Mouse (Mus musculus) hindbrain, embryonic 12.5 days (tissue): ENCODE data around the gene Hspg2. TPM values are rescaled to one million over a fixed set of nuclear protein-coding genes. Genes with fewer than 3 reads are reported as not detected.

Experiments used
- ATAC-seq: fragments of 200-750 bp; cut with Nextera tagmentation; 2 replicates; pipeline ENCODE4 v1.8.0; 2017; ENCODE audit warnings: moderate TSS enrichment; ENCODE audit not compliant: low FRiP score
- H3K27ac ChIP-seq: fragments of 300-500 bp; sonication (generic); 2 replicates; pipeline ENCODE4 v1.5.1; 2016; ENCODE audit warnings: mild to moderate bottlenecking
- H3K27me3 ChIP-seq: fragments of 300-500 bp; sonication (generic); 2 replicates; pipeline ENCODE4 v1.6.1; 2016; ENCODE audit warnings: mild to moderate bottlenecking
- H3K36me3 ChIP-seq: fragments of 300-500 bp; sonication (generic); 2 replicates; pipeline ENCODE4 v1.6.1; 2016; ENCODE audit warnings: mild to moderate bottlenecking
- H3K4me1 ChIP-seq: fragments of 300-500 bp; sonication (generic); 2 replicates; pipeline ENCODE4 v1.6.1; 2016
- H3K4me2 ChIP-seq: fragments of 300-500 bp; sonication (generic); replicated peaks from 2 replicates; pipeline ENCODE4 v1.6.1; 2016; ENCODE audit warnings: mild to moderate bottlenecking
- H3K4me3 ChIP-seq: fragments of 300-500 bp; sonication (generic); 2 replicates; pipeline ENCODE4 v1.5.1; 2016; ENCODE audit warnings: mild to moderate bottlenecking
- H3K9ac ChIP-seq: fragments of 300-500 bp; sonication (generic); 2 replicates; pipeline ENCODE4 v1.6.1; 2016; ENCODE audit warnings: mild to moderate bottlenecking, moderate library complexity
- H3K9me3 ChIP-seq: fragments of 300-500 bp; sonication (generic); replicated peaks from 2 replicates; pipeline ENCODE4 v1.6.1; 2016; ENCODE audit warnings: mild to moderate bottlenecking
- WGBS: fragments of 180-500 bp; shearing (Covaris S2); methylation state at CpG from one replicate; pipeline ENCODE4 v1.1.7; 2016; 5-methylcytosine and 5-hydroxymethylcytosine counted together
- polyA plus RNA-seq: library from polyadenylated mRNA; unstranded; fragments of >200 nt; fragmentation: Nextera tagmentation; extraction: Ambion mirVana; gene quantifications from 2 replicates; pipeline ENCODE4 v1.2.1, GENCODE M21; 2016

Gene Hspg2
- polyA plus RNA-seq, 1 experiment from 2014 or later = 15.0 TPM

DNA sequence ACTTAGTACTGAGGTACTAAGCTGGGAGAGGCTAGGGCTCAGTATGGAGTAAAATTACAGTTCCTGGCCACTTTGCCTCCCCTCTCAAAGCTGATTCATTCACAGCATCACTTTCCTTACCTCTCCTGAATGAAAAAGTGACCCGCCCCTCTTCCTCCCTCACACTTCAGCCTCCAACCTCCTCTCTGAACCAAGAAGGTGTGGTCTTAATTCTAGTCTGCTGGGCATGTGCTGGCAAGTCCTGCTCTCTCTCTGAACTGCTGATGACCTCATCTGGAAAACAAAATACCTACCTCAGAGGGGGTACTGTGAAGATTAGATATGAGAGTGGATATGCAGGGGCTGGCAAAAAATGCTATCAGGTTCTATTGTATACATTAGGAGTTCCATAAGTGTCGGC is 19.4 kb upstream of the Hspg2 start:
- Histone ChIP-seq H3K36me3 (no peaks in the 10 kb centered on the region), H3K4me2 (no peak overlapping the region), H3K9ac (no peak overlapping the region), H3K4me3 (no peak overlapping the region), H3K27ac (no peak overlapping the region), H3K27me3 (no peaks in the 10 kb centered on the region), H3K4me1 (peaks cover 7% of the 10 kb centered on the region; the same call in 1 of the 2 replicates), H3K9me3 (no peaks in the 10 kb centered on the region)
- 88% methylated on average over 2 of the region's 2 CpGs for WGBS
- no peak for ATAC-seq

GRCm38 (mm10) chr4:137449715-137450114 is 18.9 kb upstream of the Hspg2 start:
- no peak for ATAC-seq
- Histone ChIP-seq H3K9ac (no peak overlapping the region), H3K36me3 (no peaks in the 10 kb centered on the region), H3K27ac (no peak overlapping the region), H3K4me1 (peaks cover 7% of the 10 kb centered on the region; the same call in 1 of the 2 replicates), H3K4me3 (no peak overlapping the region), H3K27me3 (no peaks in the 10 kb centered on the region), H3K9me3 (no peaks in the 10 kb centered on the region), H3K4me2 (no peak overlapping the region)
- 82% methylated on average over 10 of the region's 10 CpGs for WGBS

DNA sequence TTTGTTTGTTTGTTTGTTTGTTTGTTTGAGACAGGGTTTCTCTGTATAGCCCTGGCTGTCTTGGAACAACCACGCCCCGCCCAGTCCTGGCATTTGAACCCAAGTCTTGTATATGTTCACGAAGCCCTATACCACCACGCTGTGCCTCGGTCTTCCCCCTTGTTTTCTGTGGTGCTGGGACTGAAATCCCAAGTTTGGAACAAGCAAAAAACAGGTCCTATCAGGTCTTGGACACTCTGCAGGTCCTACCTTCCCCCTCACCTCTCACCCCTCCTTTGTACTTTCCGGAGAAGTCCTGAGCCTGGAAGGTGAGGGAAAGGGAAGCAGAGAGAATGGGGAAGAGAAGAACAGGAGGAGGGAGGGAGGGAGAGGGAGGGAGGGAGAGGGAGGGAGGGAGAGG is 16.4 kb upstream of the Hspg2 start:
- ATAC-seq = no peak
- Histone ChIP-seq H3K4me3 (no peak overlapping the region), H3K27ac (no peak overlapping the region), H3K9ac (no peak overlapping the region), H3K4me2 (no peak overlapping the region), H3K4me1 (peaks cover 7% of the 10 kb centered on the region; the same call in 1 of the 2 replicates), H3K27me3 (no peaks in the 10 kb centered on the region), H3K36me3 (no peaks in the 10 kb centered on the region), H3K9me3 (no peaks in the 10 kb centered on the region)
- 90% methylated on average over 6 of the region's 6 CpGs for WGBS

DNA sequence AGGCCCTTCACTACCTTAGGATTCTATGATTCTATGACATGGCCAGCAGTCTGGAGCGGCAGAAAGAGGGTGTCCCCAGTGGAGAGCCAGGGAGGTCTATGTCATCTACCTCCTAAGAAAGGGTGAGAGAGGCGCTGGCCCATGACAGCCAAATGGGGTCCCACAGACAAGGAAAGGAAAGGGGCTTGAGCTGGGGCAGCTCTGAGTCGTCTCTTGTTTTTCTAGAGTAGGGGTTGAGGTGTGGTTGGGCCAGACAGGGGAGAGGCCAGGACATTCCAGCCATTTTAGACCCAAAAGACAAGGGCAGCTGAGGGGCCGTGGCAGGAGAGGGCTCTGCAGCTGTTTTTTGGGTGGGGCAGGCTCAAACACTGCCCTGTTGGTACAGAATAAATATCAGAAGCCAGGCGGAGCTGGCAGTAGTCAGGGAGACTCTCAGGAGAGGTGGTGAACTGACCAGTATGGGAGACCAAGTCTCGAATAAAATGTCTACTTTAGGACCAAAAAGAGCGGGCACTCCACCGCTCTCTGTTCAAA is 15.3 kb upstream of the Hspg2 start, which contains the start of gene 1700013G24Rik:
TSS of gene 1700013G24Rik (plus strand) at position 51 of the 534 bp plus-strand sequence.
- Histone ChIP-seq H3K9me3 (no peaks in the 10 kb centered on the region), H3K27me3 (no peaks in the 10 kb centered on the region), H3K4me3 (no peak within 1 kb of the TSS), H3K4me1 (peaks cover 4% of the 10 kb centered on the region; the same call in 1 of the 2 replicates), H3K36me3 (no peaks in the 10 kb centered on the region), H3K9ac (no peak within 1 kb of the TSS), H3K27ac (no peak within 1 kb of the TSS), H3K4me2 (no peak within 1 kb of the TSS)
- 82% methylated on average over 8 of the region's 8 CpGs for WGBS
- ATAC-seq = no peak

- no peaks in the 10 kb centered on the region for H3K27me3 ChIP-seq
- 89% methylated on average over 14 of the region's 14 CpGs for WGBS
- no peak for ATAC-seq
These were observed 14.0 kb upstream of the Hspg2 start for GRCm38 (mm10) chr4:137454582-137454981.

GRCm38 (mm10) chr4:137456581-137456980 is 12.0 kb upstream of the Hspg2 start:
- no peak for ATAC-seq
- no peaks in the 10 kb centered on the region for H3K9me3 ChIP-seq
- 92% methylated on average over 12 of the region's 12 CpGs for WGBS
- H3K4me2 ChIP-seq = no peak overlapping the region
- H3K4me1 ChIP-seq = no peaks in the 10 kb centered on the region
- H3K9ac ChIP-seq = no peak overlapping the region
- no peaks in the 10 kb centered on the region for H3K36me3 ChIP-seq
- no peaks in the 10 kb centered on the region for H3K27me3 ChIP-seq
- no peak overlapping the region for H3K27ac ChIP-seq
- H3K4me3 ChIP-seq = no peak overlapping the region

More at GRCm38 (mm10) chr4:137454582-137454981, 14.0 kb upstream of the Hspg2 start:
- Histone ChIP-seq H3K27ac (no peak overlapping the region), H3K9ac (no peak overlapping the region), H3K4me3 (no peak overlapping the region), H3K4me2 (no peak overlapping the region), H3K36me3 (no peaks in the 10 kb centered on the region), H3K9me3 (no peaks in the 10 kb centered on the region), H3K4me1 (no peaks in the 10 kb centered on the region)

DNA sequence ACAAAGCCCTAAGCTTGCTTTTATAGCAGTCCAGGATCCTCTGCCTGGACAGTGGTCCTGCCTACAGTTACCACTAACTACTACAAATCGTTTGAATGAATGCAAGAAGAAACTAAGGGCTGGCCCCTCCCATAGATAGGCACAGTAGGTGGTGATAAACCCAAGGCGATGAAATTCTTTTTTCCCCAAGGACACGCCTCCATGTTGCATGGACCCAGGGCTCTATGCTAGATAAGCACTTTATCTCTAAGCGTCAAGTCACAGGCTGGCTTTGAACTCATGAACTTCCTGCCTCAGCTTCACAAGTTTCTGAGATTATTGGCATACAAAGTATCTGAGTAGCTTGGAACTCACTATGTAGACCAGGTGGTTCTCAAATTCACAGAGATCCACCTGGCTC is 11.3 kb upstream of the Hspg2 start:
- Histone ChIP-seq H3K9ac (no peak overlapping the region), H3K27ac (no peak overlapping the region), H3K9me3 (no peaks in the 10 kb centered on the region), H3K4me2 (no peak overlapping the region), H3K36me3 (no peaks in the 10 kb centered on the region), H3K4me3 (no peak overlapping the region), H3K27me3 (no peaks in the 10 kb centered on the region), H3K4me1 (no peaks in the 10 kb centered on the region)
- ATAC-seq = no peak
- 81% methylated on average over 4 of the region's 4 CpGs for WGBS

- no peak for ATAC-seq
- Histone ChIP-seq H3K36me3 (no peaks in the 10 kb centered on the region), H3K4me3 (no peak overlapping the region), H3K9ac (no peak overlapping the region), H3K9me3 (no peaks in the 10 kb centered on the region), H3K27me3 (no peaks in the 10 kb centered on the region), H3K4me1 (no peaks in the 10 kb centered on the region), H3K4me2 (no peak overlapping the region), H3K27ac (no peak overlapping the region)
- 90% methylated on average over 9 of the region's 9 CpGs for WGBS
These were observed 10.3 kb upstream of the Hspg2 start for GRCm38 (mm10) chr4:137458310-137458709.

DNA sequence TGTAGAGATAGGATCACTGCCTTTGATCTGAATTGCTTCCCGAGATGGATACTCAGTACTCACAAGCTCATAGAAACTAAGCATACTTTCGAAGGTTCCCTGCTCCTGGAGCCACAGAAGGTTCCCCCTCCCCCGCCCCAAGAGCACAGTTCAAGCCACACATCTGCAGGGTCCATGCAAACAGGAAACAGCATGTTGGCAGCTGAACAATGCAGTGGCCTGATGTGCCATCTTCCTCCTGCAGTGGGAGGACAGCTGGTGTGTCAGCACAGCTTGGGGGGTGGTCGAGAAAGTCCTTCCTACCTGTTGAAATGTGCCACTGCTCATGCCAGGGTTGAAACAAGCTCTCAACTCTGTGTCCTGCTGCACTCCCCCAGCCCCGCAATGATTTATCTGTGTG is 9.7 kb upstream of the Hspg2 start:
- Histone ChIP-seq H3K36me3 (no peaks in the 10 kb centered on the region), H3K27me3 (no peaks in the 10 kb centered on the region), H3K4me1 (no peaks in the 10 kb centered on the region), H3K27ac (no peak overlapping the region), H3K9ac (no peak overlapping the region), H3K4me2 (no peak overlapping the region), H3K4me3 (no peak overlapping the region), H3K9me3 (no peaks in the 10 kb centered on the region)
- ATAC-seq = no peak
- WGBS = 63% methylated on average over 5 of the region's 5 CpGs

GRCm38 (mm10) chr4:137460676-137461075 is 7.9 kb upstream of the Hspg2 start:
- no peak overlapping the region for H3K9ac ChIP-seq

GRCm38 (mm10) chr4:137461217-137461616 is 7.4 kb upstream of the Hspg2 start:
- H3K4me2 ChIP-seq = no peak overlapping the region
- H3K9me3 ChIP-seq = no peaks in the 10 kb centered on the region
- H3K4me1 ChIP-seq = no peaks in the 10 kb centered on the region
- no peaks in the 10 kb centered on the region for H3K27me3 ChIP-seq
- ATAC-seq = no peak
- H3K9ac ChIP-seq = no peak overlapping the region
- H3K36me3 ChIP-seq = no peaks in the 10 kb centered on the region
- H3K27ac ChIP-seq = no peak overlapping the region
- H3K4me3 ChIP-seq = no peak overlapping the region
- WGBS = 70% methylated on average over 4 of the region's 4 CpGs

More at GRCm38 (mm10) chr4:137460676-137461075, 7.9 kb upstream of the Hspg2 start:
- Histone ChIP-seq H3K4me1 (no peaks in the 10 kb centered on the region), H3K27ac (no peak overlapping the region), H3K4me2 (no peak overlapping the region), H3K36me3 (no peaks in the 10 kb centered on the region), H3K4me3 (no peak overlapping the region), H3K27me3 (no peaks in the 10 kb centered on the region), H3K9me3 (no peaks in the 10 kb centered on the region)
- no peak for ATAC-seq
- WGBS = 60% methylated on average over 14 of the region's 14 CpGs

DNA sequence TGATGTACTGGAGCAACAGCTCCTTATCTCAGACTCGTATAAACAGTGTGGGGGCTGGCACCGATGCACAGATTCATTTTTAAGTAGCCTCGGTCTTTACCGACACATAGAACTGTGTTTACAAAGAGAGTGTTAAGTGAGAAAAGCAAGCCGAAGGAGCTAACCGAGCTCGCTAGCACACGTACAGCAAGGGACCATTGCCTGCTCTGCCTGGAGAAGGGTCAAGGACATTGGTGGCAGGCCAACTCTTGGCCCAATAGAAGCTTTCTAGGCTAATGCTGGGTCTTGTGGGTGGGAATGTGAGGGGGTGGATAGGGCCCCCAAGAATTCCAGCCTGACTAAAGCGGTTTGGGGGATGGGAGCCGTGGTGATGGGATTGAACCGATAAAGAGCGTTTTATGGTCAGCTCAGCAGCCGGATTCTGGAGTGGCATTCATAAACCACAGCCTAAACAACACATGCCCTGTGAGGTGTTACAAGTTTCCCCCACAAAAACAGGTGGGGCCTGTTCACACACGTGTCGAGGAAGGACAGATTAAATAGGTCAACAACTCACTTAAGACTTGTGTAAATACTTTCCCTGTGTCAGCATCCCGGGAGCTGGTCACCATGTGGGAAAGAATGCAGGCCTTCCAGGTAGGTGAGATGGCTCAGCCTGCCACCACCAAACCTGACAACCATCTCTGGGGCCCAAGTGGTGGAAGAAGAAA is 6.4 kb upstream of the Hspg2 start:
- H3K9me3 ChIP-seq = no peaks in the 10 kb centered on the region
- no peak overlapping the region for H3K27ac ChIP-seq
- H3K4me3 ChIP-seq = no peak overlapping the region
- no peaks in the 10 kb centered on the region for H3K4me1 ChIP-seq
- H3K27me3 ChIP-seq = no peaks in the 10 kb centered on the region
- no peak overlapping the region for H3K9ac ChIP-seq
- H3K4me2 ChIP-seq = no peak overlapping the region
- H3K36me3 ChIP-seq = no peaks in the 10 kb centered on the region
- WGBS = 87% methylated on average over 16 of the region's 16 CpGs
- ATAC-seq = no peak
